Mouse (Mus musculus): ENCODE data around the gene Gm609. TPM values are rescaled to one million over a fixed set of nuclear protein-coding genes. Genes with fewer than 3 reads are reported as not detected.
A peak's percentile ranks its signal among the peaks of the same experiment; 100 is the strongest.
"Not testable (repeated sequence)": the region's sequence is repeated elsewhere in the genome, so short reads cannot be mapped to it uniquely, and the experiment has no call there.

Gene Gm609
- polyA plus RNA-seq, 1 experiment from 2014 or later: not detected

DNA sequence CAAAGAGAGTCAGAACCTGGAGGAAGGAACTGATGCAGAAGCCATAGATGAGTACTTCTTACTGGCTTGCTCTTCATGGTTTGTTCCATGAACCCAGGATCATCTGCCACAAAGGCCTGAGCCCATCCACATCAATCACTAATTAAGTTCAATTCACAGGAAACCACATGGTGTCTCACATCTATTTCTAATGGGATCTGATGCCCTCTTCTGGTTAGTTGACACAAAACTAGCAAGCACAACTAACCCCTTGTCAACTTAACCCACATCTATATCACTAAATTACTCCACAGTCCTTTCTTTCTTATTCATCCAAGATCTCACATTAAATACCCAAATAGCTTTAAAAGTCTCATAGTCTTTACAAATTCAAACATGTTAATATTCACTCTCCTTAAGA, 79.3 kb downstream of the Gm609 start:
- Histone ChIP-seq H3K9me3 (no peaks in the 10 kb centered on the region), H3K27ac (no peak overlapping the region), H3K36me3 (no peaks in the 10 kb centered on the region), H3K9ac (no peak overlapping the region), H3K4me1 (no peaks in the 10 kb centered on the region), H3K4me3 (no peak overlapping the region), H3K4me2 (replicated peaks) (no peak overlapping the region), H3K27me3 (no peaks in the 10 kb centered on the region)
- no peak for ATAC-seq (ENCODE audit: insufficient number of reproducible peaks, insufficient read depth, low FRiP score, low TSS enrichment)

DNA sequence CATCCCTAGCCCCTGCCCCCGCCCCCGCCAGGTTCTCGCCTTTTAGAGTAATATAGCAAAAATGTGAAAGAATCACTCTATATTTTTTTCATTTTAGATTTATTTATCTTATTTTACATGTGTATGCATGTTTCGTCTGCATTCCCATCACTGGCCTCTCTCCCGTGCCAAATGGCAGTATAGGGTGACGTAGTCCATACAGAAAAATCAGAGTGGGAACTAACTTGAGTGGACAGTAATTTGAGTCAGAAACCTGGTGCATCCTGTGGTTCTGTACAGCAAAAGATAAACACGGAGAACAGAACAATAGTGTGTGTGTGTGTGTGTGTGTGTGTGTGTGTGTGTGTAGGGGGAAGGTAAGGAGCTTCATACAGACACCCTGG, 83.7 kb downstream of the Gm609 start:
- H3K4me1 ChIP-seq, H3K9me3 ChIP-seq, H3K36me3 ChIP-seq, H3K27me3 ChIP-seq, H3K27ac ChIP-seq: not testable (repeated sequence)
- Histone ChIP-seq H3K4me3 (peak overlapping the region; percentile 61), H3K4me2 (replicated peaks) (peak overlapping the region; percentile 69), H3K9ac (peak overlapping the region; percentile 59; the same call in 1 of the 2 replicates)
- 37% methylated on average over 7 of the region's 7 CpGs for WGBS
- 0 out of 2 replicates have a peak, but pooled peaks have one; percentile 8 for ATAC-seq (ENCODE audit: insufficient number of reproducible peaks, insufficient read depth, low FRiP score, low TSS enrichment)

DNA sequence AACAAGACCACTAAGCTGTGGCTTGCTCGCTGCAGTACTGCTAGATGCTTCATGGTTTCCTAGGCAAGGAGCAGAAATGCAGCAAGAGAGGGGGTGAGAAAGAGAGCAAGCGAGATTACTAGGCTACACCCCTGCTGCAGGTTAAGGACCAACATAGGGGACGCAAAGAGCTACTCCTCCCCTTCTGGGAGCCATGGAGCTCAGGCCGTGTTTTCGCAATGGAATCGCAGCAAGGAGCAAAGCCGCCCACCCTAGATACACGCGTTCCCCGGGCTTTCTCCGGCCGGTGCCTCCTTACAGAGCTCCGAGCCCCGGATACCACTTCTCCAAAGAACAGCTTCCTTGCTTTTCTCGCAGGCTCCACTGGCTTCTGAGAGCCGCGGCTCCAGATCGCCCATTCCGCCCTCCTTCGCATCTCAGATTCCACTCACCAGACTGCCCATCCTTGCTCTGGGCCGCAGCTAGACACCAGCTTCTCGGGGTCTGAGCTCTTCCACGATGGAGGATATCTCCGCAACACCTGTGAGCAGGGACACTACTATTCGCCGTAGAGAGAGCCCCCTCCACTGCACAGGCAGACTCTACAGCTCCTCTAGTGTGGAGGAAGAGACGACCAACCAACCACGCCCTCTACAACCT, 84.2 kb downstream of the Gm609 start, which contains the start of gene Cd200:
Gene Cd200 (minus strand): TSS at position 629 of the 639 bp plus-strand sequence.
- WGBS: under 1% methylated on average over 28 of the region's 28 CpGs
- peak within 1 kb of the TSS; percentile 65; the same call in 1 of the 2 replicates for H3K27ac ChIP-seq
- H3K9me3 ChIP-seq: no peaks in the 10 kb centered on the region
- no peaks in the 10 kb centered on the region for H3K27me3 ChIP-seq
- H3K4me1 ChIP-seq: no peaks in the 10 kb centered on the region
- H3K36me3 ChIP-seq: no peaks in the 10 kb centered on the region
- ATAC-seq (ENCODE audit: insufficient number of reproducible peaks, insufficient read depth, low FRiP score, low TSS enrichment): peak; percentile 92
- H3K4me2 ChIP-seq (replicated peaks): peak within 1 kb of the TSS; percentile 69
- H3K9ac ChIP-seq: peak within 1 kb of the TSS; percentile 59
- H3K4me3 ChIP-seq: peak within 1 kb of the TSS; percentile 61

DNA sequence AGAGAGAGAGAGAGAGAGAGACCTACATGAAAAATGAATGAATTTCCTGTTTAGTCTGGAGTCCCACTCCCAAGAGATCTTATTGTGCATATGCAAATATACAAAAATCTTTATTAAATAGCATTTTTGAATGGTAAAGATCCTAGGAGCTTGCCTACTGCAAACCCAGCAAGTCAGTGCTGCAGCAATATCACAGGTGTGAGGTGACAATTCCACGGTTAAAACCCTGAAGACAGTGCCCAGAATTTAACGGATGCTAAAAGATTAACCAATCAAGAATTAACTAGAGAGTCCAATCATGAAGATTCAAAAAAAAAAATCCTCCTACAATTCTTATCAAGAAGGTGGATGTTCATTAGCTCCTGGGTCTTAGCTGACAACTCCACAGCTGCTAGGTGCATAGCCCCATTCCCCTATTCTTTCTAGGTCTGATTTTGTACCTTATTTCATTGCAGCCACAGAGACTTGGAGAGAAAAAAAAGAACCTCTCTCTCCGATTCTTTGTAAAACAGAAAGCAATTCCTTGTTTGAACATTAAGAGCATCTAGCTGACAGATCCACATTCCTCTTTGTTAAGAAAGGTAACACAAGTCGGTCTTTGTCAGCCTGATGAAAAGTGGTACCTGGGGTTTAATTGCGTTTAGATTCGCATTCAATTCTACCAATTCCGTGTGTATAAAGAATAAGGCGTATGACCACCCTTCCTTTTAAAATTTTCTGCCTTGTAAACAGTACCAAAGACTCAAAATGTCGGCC, 84.9 kb downstream of the Gm609 start:
- no peak for ATAC-seq (ENCODE audit: insufficient number of reproducible peaks, insufficient read depth, low FRiP score, low TSS enrichment)
- 38% methylated on average over 9 of the region's 9 CpGs for WGBS
- H3K27me3 ChIP-seq: no peaks in the 10 kb centered on the region

DNA sequence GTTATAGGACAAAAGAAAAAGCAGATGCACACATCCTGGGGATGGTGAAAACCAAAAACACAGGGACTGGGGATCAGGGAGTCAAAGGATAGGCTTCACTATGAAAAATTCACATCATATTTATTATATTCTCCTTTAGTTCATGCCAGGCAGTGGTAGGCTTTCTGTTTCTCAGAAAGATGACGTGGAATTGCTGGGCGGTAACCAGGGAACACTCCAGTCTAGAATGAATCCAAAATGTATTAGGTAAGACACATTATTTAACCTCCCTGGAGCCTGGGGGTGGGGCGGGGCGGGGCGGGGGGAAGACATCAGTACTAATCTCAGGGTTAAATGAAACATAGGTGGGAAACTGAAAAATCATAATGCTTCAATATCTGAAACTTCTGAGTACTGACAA, 85.7 kb downstream of the Gm609 start:
- 88% methylated on average over 5 of the region's 5 CpGs for WGBS
- no peak for ATAC-seq (ENCODE audit: insufficient number of reproducible peaks, insufficient read depth, low FRiP score, low TSS enrichment)
- no peak overlapping the region for H3K4me3 ChIP-seq

More for the DNA sequence above, 84.9 kb downstream of the Gm609 start:
- Histone ChIP-seq H3K4me3 (peak overlapping the region; percentile 61), H3K4me2 (replicated peaks) (peak overlapping the region; percentile 69), H3K27ac (peak overlapping the region; percentile 65; the same call in 1 of the 2 replicates), H3K9ac (peak overlapping the region; percentile 59), H3K9me3 (no peaks in the 10 kb centered on the region), H3K4me1 (no peaks in the 10 kb centered on the region), H3K36me3 (no peaks in the 10 kb centered on the region)

DNA sequence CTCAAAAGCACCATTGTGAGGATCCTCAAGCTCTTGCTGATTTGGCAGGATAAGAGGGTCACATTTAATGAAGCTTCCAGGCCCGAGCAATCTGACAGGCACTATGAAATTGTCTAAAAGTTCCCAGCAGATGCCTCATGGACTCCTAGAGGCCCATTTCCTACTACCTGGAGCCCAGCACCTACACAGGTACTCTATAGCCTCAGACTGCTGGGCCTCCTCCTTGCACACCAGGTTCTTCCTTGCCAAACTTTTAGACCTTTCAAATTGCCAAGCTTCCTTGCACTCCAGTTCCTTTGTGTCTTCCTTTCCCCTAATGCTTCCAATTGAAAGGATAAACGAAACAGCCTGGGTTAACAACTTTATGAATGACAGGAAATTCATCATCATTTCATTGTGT, 89.8 kb downstream of the Gm609 start:
- Histone ChIP-seq H3K36me3 (no peaks in the 10 kb centered on the region), H3K4me2 (replicated peaks) (no peak overlapping the region), H3K27ac (no peak overlapping the region), H3K4me1 (no peaks in the 10 kb centered on the region), H3K27me3 (no peaks in the 10 kb centered on the region), H3K9me3 (no peaks in the 10 kb centered on the region), H3K9ac (no peak overlapping the region), H3K4me3 (no peak overlapping the region)
- no peak for ATAC-seq (ENCODE audit: insufficient number of reproducible peaks, insufficient read depth, low FRiP score, low TSS enrichment)
- WGBS: 67% methylated on average over 2 of the region's 2 CpGs

More for the DNA sequence above, 85.7 kb downstream of the Gm609 start:
- Histone ChIP-seq H3K36me3 (no peaks in the 10 kb centered on the region), H3K4me2 (replicated peaks) (no peak overlapping the region), H3K9ac (no peak overlapping the region), H3K27ac (no peak overlapping the region), H3K27me3 (no peaks in the 10 kb centered on the region), H3K9me3 (no peaks in the 10 kb centered on the region), H3K4me1 (no peaks in the 10 kb centered on the region)

DNA sequence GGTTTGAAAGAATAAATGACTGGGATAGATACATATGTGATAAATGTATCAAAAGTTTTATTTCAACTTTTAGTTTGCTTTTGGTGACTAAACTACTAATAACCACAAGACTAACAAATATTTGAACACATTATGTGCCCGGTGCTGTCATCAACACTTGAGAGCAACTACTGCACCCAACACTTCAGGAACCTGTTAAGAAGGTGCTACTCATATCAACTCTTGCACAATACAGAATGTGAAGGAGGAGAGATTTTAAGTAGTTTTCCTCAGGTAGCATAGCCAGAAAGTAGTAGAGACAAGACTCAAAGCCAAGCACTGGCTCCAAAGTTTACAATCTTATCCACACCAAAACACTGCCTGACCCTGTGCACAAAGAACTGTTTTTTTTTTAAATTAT, 90.7 kb downstream of the Gm609 start:
- Histone ChIP-seq H3K4me1 (no peaks in the 10 kb centered on the region), H3K9ac (no peak overlapping the region), H3K27me3 (no peaks in the 10 kb centered on the region), H3K9me3 (no peaks in the 10 kb centered on the region), H3K36me3 (no peaks in the 10 kb centered on the region), H3K4me3 (no peak overlapping the region), H3K27ac (no peak overlapping the region), H3K4me2 (replicated peaks) (no peak overlapping the region)
- no peak for ATAC-seq (ENCODE audit: insufficient number of reproducible peaks, insufficient read depth, low FRiP score, low TSS enrichment)
- 88% methylated on average over 1 of the region's 1 CpGs for WGBS

DNA sequence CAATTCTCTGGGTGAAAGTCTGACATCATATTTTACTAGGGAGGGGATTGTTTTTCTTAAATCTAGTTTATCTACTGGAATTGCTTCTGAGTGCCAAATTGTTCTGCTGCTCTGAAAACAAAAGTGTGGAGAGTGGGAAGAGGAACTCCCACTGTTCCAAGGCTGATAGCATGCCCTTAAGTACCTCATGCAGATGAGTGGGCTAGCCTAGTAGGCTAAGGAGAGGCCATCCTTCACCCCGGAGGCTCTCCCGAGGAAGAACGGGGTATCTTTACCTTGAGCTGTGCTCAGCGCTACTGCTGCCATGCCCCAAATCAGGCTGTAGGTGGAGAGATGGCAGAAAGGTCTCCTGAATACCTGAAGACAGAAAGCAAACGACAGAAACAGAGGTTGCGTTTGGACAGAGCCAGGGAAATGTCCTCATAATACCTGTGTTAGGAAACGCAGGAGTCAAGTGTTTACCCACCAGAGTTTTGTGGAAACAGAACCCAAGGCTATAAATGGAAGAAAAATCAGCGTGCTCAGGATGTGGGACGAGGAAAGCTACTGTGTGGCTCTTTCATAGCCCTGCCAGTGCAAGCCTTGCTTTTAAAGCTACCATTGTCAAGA, 92.7 kb downstream of the Gm609 start:
- no peak overlapping the region for H3K4me3 ChIP-seq
- no peaks in the 10 kb centered on the region for H3K4me1 ChIP-seq
- no peak overlapping the region for H3K4me2 ChIP-seq (replicated peaks)
- H3K9ac ChIP-seq: no peak overlapping the region
- ATAC-seq (ENCODE audit: insufficient number of reproducible peaks, insufficient read depth, low FRiP score, low TSS enrichment): no peak
- no peaks in the 10 kb centered on the region for H3K36me3 ChIP-seq
- no peaks in the 10 kb centered on the region for H3K9me3 ChIP-seq
- H3K27ac ChIP-seq: no peak overlapping the region
- WGBS: 60% methylated on average over 9 of the region's 9 CpGs
- no peaks in the 10 kb centered on the region for H3K27me3 ChIP-seq

DNA sequence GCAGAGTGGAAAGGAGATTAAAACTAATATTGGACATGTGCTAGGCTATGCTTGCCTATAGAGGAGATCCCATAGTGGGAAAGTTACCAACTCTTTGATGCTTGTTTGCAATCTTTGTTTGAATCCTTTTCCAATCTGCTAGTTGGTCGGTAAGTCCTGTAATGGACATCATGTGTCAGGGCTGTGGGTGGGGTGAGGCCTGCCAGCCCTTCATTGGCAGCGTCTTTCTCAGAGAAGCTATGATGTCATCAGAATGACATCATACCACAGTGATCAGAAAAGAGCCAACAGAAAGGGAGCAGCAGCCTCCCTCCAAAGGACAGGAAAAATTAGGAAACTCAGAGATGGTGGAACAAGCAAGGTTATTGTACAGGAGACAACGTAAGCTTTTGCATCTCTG, 93.4 kb downstream of the Gm609 start:
- no peak for ATAC-seq (ENCODE audit: insufficient number of reproducible peaks, insufficient read depth, low FRiP score, low TSS enrichment)
- Histone ChIP-seq H3K4me3 (no peak overlapping the region), H3K4me2 (replicated peaks) (no peak overlapping the region), H3K36me3 (no peaks in the 10 kb centered on the region), H3K27me3 (no peaks in the 10 kb centered on the region), H3K9ac (no peak overlapping the region), H3K9me3 (no peaks in the 10 kb centered on the region), H3K27ac (no peak overlapping the region), H3K4me1 (no peaks in the 10 kb centered on the region)
- WGBS: 80% methylated on average over 3 of the region's 3 CpGs

DNA sequence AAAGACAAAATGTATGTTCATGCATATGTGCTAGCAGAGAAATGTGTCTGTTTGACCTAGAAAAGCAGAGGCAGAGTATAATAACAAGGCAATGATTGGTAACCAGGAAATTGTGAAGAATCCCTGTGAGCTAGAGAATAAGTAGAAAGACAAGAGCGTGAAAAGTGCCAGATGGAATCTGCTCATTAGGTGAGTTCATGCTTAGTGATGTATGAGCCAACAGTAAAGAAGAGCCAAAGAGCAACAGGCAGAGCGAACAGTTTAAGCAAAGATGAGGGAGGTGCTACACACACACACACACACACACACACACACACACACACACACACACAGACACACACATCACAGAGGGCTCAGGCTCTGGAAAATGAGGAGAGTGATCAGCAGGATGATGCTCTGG, 95.3 kb downstream of the Gm609 start:
- H3K4me1 ChIP-seq: no peaks in the 10 kb centered on the region
- no peaks in the 10 kb centered on the region for H3K9me3 ChIP-seq
- no peak overlapping the region for H3K27ac ChIP-seq
- 78% methylated on average over 2 of the region's 2 CpGs for WGBS
- no peaks in the 10 kb centered on the region for H3K36me3 ChIP-seq
- H3K4me3 ChIP-seq: no peak overlapping the region
- no peak overlapping the region for H3K9ac ChIP-seq
- H3K4me2 ChIP-seq (replicated peaks): no peak overlapping the region
- no peaks in the 10 kb centered on the region for H3K27me3 ChIP-seq
- ATAC-seq (ENCODE audit: insufficient number of reproducible peaks, insufficient read depth, low FRiP score, low TSS enrichment): no peak

DNA sequence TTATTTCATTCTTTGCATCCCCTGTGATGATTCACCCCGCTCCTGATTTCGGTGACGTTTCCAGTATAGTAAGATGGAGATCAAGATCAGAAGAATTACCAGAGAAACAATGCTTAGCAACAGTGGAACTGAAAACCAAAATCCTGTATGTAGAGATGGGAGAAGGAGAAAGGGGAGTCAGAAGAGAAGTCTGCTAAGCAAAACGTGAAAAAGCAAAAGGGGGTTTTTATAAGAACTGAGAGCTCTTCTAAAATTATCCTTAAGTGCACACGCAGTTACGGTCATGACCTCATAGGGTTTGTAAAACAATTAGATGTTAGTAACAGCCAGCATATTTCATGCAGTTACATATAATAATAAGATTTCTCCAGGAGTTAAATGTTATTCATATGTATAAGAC, 100.5 kb downstream of the Gm609 start:
- WGBS: 85% methylated on average over 6 of the region's 6 CpGs
- no peaks in the 10 kb centered on the region for H3K4me1 ChIP-seq
- H3K9ac ChIP-seq: no peak overlapping the region
- no peak for ATAC-seq (ENCODE audit: insufficient number of reproducible peaks, insufficient read depth, low FRiP score, low TSS enrichment)
- H3K9me3 ChIP-seq: no peaks in the 10 kb centered on the region
- no peak overlapping the region for H3K4me3 ChIP-seq
- H3K4me2 ChIP-seq (replicated peaks): no peak overlapping the region
- no peaks in the 10 kb centered on the region for H3K36me3 ChIP-seq
- no peaks in the 10 kb centered on the region for H3K27me3 ChIP-seq
- H3K27ac ChIP-seq: no peak overlapping the region

DNA sequence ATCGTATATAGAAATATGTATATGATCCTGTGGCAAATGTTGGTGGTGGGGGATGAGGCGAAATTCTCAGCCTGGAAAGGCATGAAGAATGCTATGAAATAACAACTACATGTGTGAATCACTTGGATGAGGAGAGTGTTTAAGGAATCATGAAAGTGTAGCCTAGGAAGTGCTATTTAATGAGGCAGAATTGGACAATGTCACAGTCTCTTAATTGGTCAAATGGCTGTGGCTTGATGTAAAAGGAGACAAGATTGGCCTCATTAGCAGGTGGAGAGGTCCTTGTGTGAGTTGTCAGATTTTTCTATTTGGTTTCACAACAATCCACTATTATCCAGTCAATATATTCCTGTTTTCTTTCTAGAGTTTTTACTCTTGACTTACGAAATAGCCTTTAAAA, 101.1 kb downstream of the Gm609 start:
- H3K4me2 ChIP-seq (replicated peaks): no peak overlapping the region
- WGBS: 91% methylated on average over 3 of the region's 3 CpGs

More for the DNA sequence above, 101.1 kb downstream of the Gm609 start:
- Histone ChIP-seq H3K27ac (no peak overlapping the region), H3K4me1 (no peaks in the 10 kb centered on the region), H3K27me3 (no peaks in the 10 kb centered on the region), H3K9ac (no peak overlapping the region), H3K36me3 (no peaks in the 10 kb centered on the region), H3K9me3 (no peaks in the 10 kb centered on the region), H3K4me3 (no peak overlapping the region)
- no peak for ATAC-seq (ENCODE audit: insufficient number of reproducible peaks, insufficient read depth, low FRiP score, low TSS enrichment)

Measured in embryonic facial prominence, embryonic 12.5 days (tissue).